Mouse (Mus musculus) liver, postnatal 0 days (tissue): ENCODE data around the gene Gm10643.

Experiments used
- CTCF ChIP-seq: sonication (generic); IDR thresholded peaks from 2 replicates; pipeline ENCODE4 v1.5.1; 2016; ENCODE audit warnings: antibody characterized with exemption, low read depth
- EP300 ChIP-seq: IDR thresholded peaks from 2 replicates; pipeline ENCODE4 v1.6.1; 2016; ENCODE audit warnings: antibody characterized with exemption, low read depth, mild to moderate bottlenecking

- TF ChIP-seq CTCF = no peak
- no peak for TF ChIP-seq EP300
These were observed 26.9 kb downstream of the Gm10643 start for GRCm38 (mm10) chr8:84038015-84038414.
